Mouse (Mus musculus): ENCODE measurements at regions not wholly inside any gene's neighbourhood (a gene's known extent, or its start where the extent isn't known, plus 50 kb on each side); places are given as distances from the start of the nearest gene placed in this dataset.
A peak's percentile ranks its signal among the peaks of the same experiment; 100 is the strongest.

GRCm38 (mm10) chr2:27590511-27590910 is 75.6 kb downstream of the Wdr5 start:
- Histone ChIP-seq H3K27me3 (ENCODE audit: low read depth, poor library complexity, severe bottlenecking) (no peaks in the 10 kb centered on the region), H3K4me3 (no peak overlapping the region), H3K36me3 (no peaks in the 10 kb centered on the region), H3K9me3 (replicated peaks) (no peaks in the 10 kb centered on the region), H3K27ac (no peak overlapping the region), H3K4me1 (peaks cover 26% of the 10 kb centered on the region)
- no peak for DNase-seq (ENCODE audit: low spot score)
- WGBS: 84% methylated on average over 6 of the region's 6 CpGs

GRCm38 (mm10) chr2:27591668-27592067 is 76.7 kb downstream of the Wdr5 start:
- Histone ChIP-seq H3K36me3 (no peaks in the 10 kb centered on the region), H3K9me3 (replicated peaks) (no peaks in the 10 kb centered on the region), H3K4me3 (no peak overlapping the region), H3K27me3 (ENCODE audit: low read depth, poor library complexity, severe bottlenecking) (no peaks in the 10 kb centered on the region), H3K27ac (peak overlapping the region; percentile 25; the same call in 1 of the 2 replicates), H3K4me1 (peaks cover 29% of the 10 kb centered on the region)
- WGBS: 59% methylated on average over 5 of the region's 5 CpGs
- no peak for DNase-seq (ENCODE audit: low spot score)

GRCm38 (mm10) chr2:27593338-27593737 is 78.4 kb downstream of the Wdr5 start:
- no peak for DNase-seq (ENCODE audit: low spot score)
- no peaks in the 10 kb centered on the region for H3K27me3 ChIP-seq (ENCODE audit: low read depth, poor library complexity, severe bottlenecking)
- 0 out of 2 replicates have a peak overlapping the region, but pooled peaks have one; percentile 2 for H3K27ac ChIP-seq
- no peak overlapping the region for H3K4me3 ChIP-seq
- no peaks in the 10 kb centered on the region for H3K9me3 ChIP-seq (replicated peaks)
- no peaks in the 10 kb centered on the region for H3K36me3 ChIP-seq
- WGBS: 50% methylated on average over 10 of the region's 10 CpGs
- peaks cover 29% of the 10 kb centered on the region for H3K4me1 ChIP-seq

- H3K36me3 ChIP-seq: no peaks in the 10 kb centered on the region
- H3K4me1 ChIP-seq: peaks cover 29% of the 10 kb centered on the region
- no peaks in the 10 kb centered on the region for H3K9me3 ChIP-seq (replicated peaks)
- 88% methylated on average over 4 of the region's 4 CpGs for WGBS
- H3K27ac ChIP-seq: no peak overlapping the region
- no peak overlapping the region for H3K4me3 ChIP-seq
- H3K27me3 ChIP-seq (ENCODE audit: low read depth, poor library complexity, severe bottlenecking): no peaks in the 10 kb centered on the region
- no peak for DNase-seq (ENCODE audit: low spot score)
These were observed 80.3 kb downstream of the Wdr5 start for GRCm38 (mm10) chr2:27595251-27595650.

GRCm38 (mm10) chr2:27596217-27596616 is 80.0 kb upstream of the Rxra start:
- no peak for DNase-seq (ENCODE audit: low spot score)
- no peak overlapping the region for H3K4me3 ChIP-seq
- H3K27me3 ChIP-seq (ENCODE audit: low read depth, poor library complexity, severe bottlenecking): 0 out of 2 replicates have a peak, but pooled peaks cover 9% of the 10 kb centered on the region
- H3K36me3 ChIP-seq: no peaks in the 10 kb centered on the region
- H3K4me1 ChIP-seq: peaks cover 29% of the 10 kb centered on the region
- 38% methylated on average over 2 of the region's 2 CpGs for WGBS
- H3K27ac ChIP-seq: no peak overlapping the region
- H3K9me3 ChIP-seq (replicated peaks): no peaks in the 10 kb centered on the region

GRCm38 (mm10) chr2:27596966-27597365 is 79.3 kb upstream of the Rxra start:
- no peak overlapping the region for H3K4me3 ChIP-seq
- 0 out of 2 replicates have a peak, but pooled peaks cover 12% of the 10 kb centered on the region for H3K27me3 ChIP-seq (ENCODE audit: low read depth, poor library complexity, severe bottlenecking)
- H3K36me3 ChIP-seq: no peaks in the 10 kb centered on the region
- peaks cover 22% of the 10 kb centered on the region for H3K4me1 ChIP-seq
- H3K27ac ChIP-seq: no peak overlapping the region
- DNase-seq (ENCODE audit: low spot score): no peak
- 95% methylated on average over 1 of the region's 1 CpGs for WGBS
- H3K9me3 ChIP-seq (replicated peaks): no peaks in the 10 kb centered on the region

- Histone ChIP-seq H3K36me3 (no peaks in the 10 kb centered on the region), H3K27me3 (ENCODE audit: low read depth, poor library complexity, severe bottlenecking) (0 out of 2 replicates have a peak, but pooled peaks cover 12% of the 10 kb centered on the region), H3K4me3 (no peak overlapping the region), H3K27ac (no peak overlapping the region), H3K9me3 (replicated peaks) (no peaks in the 10 kb centered on the region), H3K4me1 (peaks cover 14% of the 10 kb centered on the region)
- WGBS: 87% methylated on average over 4 of the region's 4 CpGs
- DNase-seq (ENCODE audit: low spot score): no peak
These were observed 78.3 kb upstream of the Rxra start for GRCm38 (mm10) chr2:27597901-27598300.

GRCm38 (mm10) chr2:27599061-27599768 is 77.0 kb upstream of the Rxra start:
- 92% methylated on average over 8 of the region's 8 CpGs for WGBS
- H3K27me3 ChIP-seq (ENCODE audit: low read depth, poor library complexity, severe bottlenecking): 0 out of 2 replicates have a peak, but pooled peaks cover 17% of the 10 kb centered on the region
- H3K4me1 ChIP-seq: 0 out of 2 replicates have a peak, but pooled peaks cover 10% of the 10 kb centered on the region
- H3K36me3 ChIP-seq: no peaks in the 10 kb centered on the region
- no peak overlapping the region for H3K27ac ChIP-seq
- DNase-seq (ENCODE audit: low spot score): no peak
- no peaks in the 10 kb centered on the region for H3K9me3 ChIP-seq (replicated peaks)
- H3K4me3 ChIP-seq: no peak overlapping the region

GRCm38 (mm10) chr2:27599769-27600167 is 76.5 kb upstream of the Rxra start:
- Histone ChIP-seq H3K9me3 (replicated peaks) (no peaks in the 10 kb centered on the region), H3K27ac (no peak overlapping the region), H3K4me3 (no peak overlapping the region), H3K36me3 (no peaks in the 10 kb centered on the region), H3K27me3 (ENCODE audit: low read depth, poor library complexity, severe bottlenecking) (0 out of 2 replicates have a peak, but pooled peaks cover 17% of the 10 kb centered on the region), H3K4me1 (0 out of 2 replicates have a peak, but pooled peaks cover 10% of the 10 kb centered on the region)
- 81% methylated on average over 4 of the region's 4 CpGs for WGBS
- DNase-seq (ENCODE audit: low spot score): no peak

GRCm38 (mm10) chr2:27603333-27603732 is 72.9 kb upstream of the Rxra start:
- H3K27ac ChIP-seq: peak overlapping the region; percentile 44; the same call in 1 of the 2 replicates
- 88% methylated on average over 4 of the region's 4 CpGs for WGBS
- no peaks in the 10 kb centered on the region for H3K9me3 ChIP-seq (replicated peaks)
- no peak for DNase-seq (ENCODE audit: low spot score)
- H3K4me3 ChIP-seq: no peak overlapping the region
- 0 out of 2 replicates have a peak, but pooled peaks cover 7% of the 10 kb centered on the region for H3K4me1 ChIP-seq
- peaks cover 20% of the 10 kb centered on the region; the same call in 1 of the 2 replicates for H3K27me3 ChIP-seq (ENCODE audit: low read depth, poor library complexity, severe bottlenecking)
- H3K36me3 ChIP-seq: no peaks in the 10 kb centered on the region

GRCm38 (mm10) chr2:27604588-27604987 is 71.7 kb upstream of the Rxra start:
- 57% methylated on average over 3 of the region's 3 CpGs for WGBS
- no peak overlapping the region for H3K4me3 ChIP-seq
- H3K4me1 ChIP-seq: 0 out of 2 replicates have a peak, but pooled peaks cover 7% of the 10 kb centered on the region
- DNase-seq (ENCODE audit: low spot score): no peak
- H3K27ac ChIP-seq: no peak overlapping the region
- H3K27me3 ChIP-seq (ENCODE audit: low read depth, poor library complexity, severe bottlenecking): peaks cover 20% of the 10 kb centered on the region; the same call in 1 of the 2 replicates
- no peaks in the 10 kb centered on the region for H3K36me3 ChIP-seq
- no peaks in the 10 kb centered on the region for H3K9me3 ChIP-seq (replicated peaks)

- 78% methylated on average over 9 of the region's 9 CpGs for WGBS
- H3K9me3 ChIP-seq (replicated peaks): no peaks in the 10 kb centered on the region
- H3K27ac ChIP-seq: no peak overlapping the region
- H3K36me3 ChIP-seq: no peaks in the 10 kb centered on the region
- H3K27me3 ChIP-seq (ENCODE audit: low read depth, poor library complexity, severe bottlenecking): peaks cover 8% of the 10 kb centered on the region; the same call in 1 of the 2 replicates
- DNase-seq (ENCODE audit: low spot score): no peak
- H3K4me1 ChIP-seq: 0 out of 2 replicates have a peak, but pooled peaks cover 7% of the 10 kb centered on the region
- H3K4me3 ChIP-seq: no peak overlapping the region
These were observed 69.4 kb upstream of the Rxra start for GRCm38 (mm10) chr2:27606816-27607215.

GRCm38 (mm10) chr2:27621741-27622140 is 54.5 kb upstream of the Rxra start:
- DNase-seq (ENCODE audit: low spot score): no peak
- H3K4me1 ChIP-seq: peaks cover 11% of the 10 kb centered on the region
- H3K27me3 ChIP-seq (ENCODE audit: low read depth, poor library complexity, severe bottlenecking): no peaks in the 10 kb centered on the region
- H3K27ac ChIP-seq: peak overlapping the region; percentile 20; the same call in 1 of the 2 replicates
- no peaks in the 10 kb centered on the region for H3K9me3 ChIP-seq (replicated peaks)
- 75% methylated on average over 3 of the region's 3 CpGs for WGBS
- no peaks in the 10 kb centered on the region for H3K36me3 ChIP-seq
- H3K4me3 ChIP-seq: no peak overlapping the region
